Mouse (Mus musculus): Measurements from ENCODE around the gene Rbbp6. TPM values are rescaled to one million over a fixed set of nuclear protein-coding genes. Genes with fewer than 3 reads are reported as not detected.

Gene Rbbp6
- polyA plus RNA-seq, 1 experiment from 2014 or later: 7.1 TPM

- Histone ChIP-seq H3K4me2 (ENCODE audit: low read depth, low read length) (peak overlapping the region; percentile 51), H3K4me1 (ENCODE audit: control insufficient read depth, low read depth, low read length) (no peaks in the 10 kb centered on the region; the same call in 1 of the 2 replicates), H3K9me3 (replicated peaks; ENCODE audit: control insufficient read depth, low read length) (no peaks in the 10 kb centered on the region), H3K9ac (ENCODE audit: low read depth, low read length) (no peak overlapping the region), H3K27me3 (ENCODE audit: control insufficient read depth, insufficient read depth, low read depth, low read length) (no peaks in the 10 kb centered on the region), H3K36me3 (ENCODE audit: control insufficient read depth, insufficient read depth) (no peaks in the 10 kb centered on the region), H3K27ac (ENCODE audit: low read length) (no peak overlapping the region), H3K4me3 (ENCODE audit: low read depth, low read length) (peak overlapping the region; percentile 28)
- ATAC-seq (ENCODE audit: low read depth): no peak
- WGBS (ENCODE audit: insufficient replicate concordance): 9% methylated on average over 12 of the region's 12 CpGs
Observed at GRCm38 (mm10) chr7:122940371-122941075, 25.0 kb upstream of the Rbbp6 start.

GRCm38 (mm10) chr7:122942111-122942510 is 23.4 kb upstream of the Rbbp6 start:
- Histone ChIP-seq H3K27me3 (ENCODE audit: control insufficient read depth, insufficient read depth, low read depth, low read length) (no peaks in the 10 kb centered on the region), H3K4me1 (ENCODE audit: control insufficient read depth, low read depth, low read length) (no peaks in the 10 kb centered on the region; the same call in 1 of the 2 replicates), H3K4me2 (ENCODE audit: low read depth, low read length) (no peak overlapping the region), H3K4me3 (ENCODE audit: low read depth, low read length) (no peak overlapping the region), H3K36me3 (ENCODE audit: control insufficient read depth, insufficient read depth) (no peaks in the 10 kb centered on the region), H3K9ac (ENCODE audit: low read depth, low read length) (no peak overlapping the region), H3K9me3 (replicated peaks; ENCODE audit: control insufficient read depth, low read length) (no peaks in the 10 kb centered on the region), H3K27ac (ENCODE audit: low read length) (no peak overlapping the region)
- 76% methylated on average over 8 of the region's 8 CpGs for WGBS (ENCODE audit: insufficient replicate concordance)
- ATAC-seq (ENCODE audit: low read depth): no peak

- no peaks in the 10 kb centered on the region for H3K36me3 ChIP-seq (ENCODE audit: control insufficient read depth, insufficient read depth)
- WGBS (ENCODE audit: insufficient replicate concordance): 2% methylated on average over 1 of the region's 1 CpGs
- no peak overlapping the region for H3K4me3 ChIP-seq (ENCODE audit: low read depth, low read length)
- H3K9ac ChIP-seq (ENCODE audit: low read depth, low read length): no peak overlapping the region
- H3K27ac ChIP-seq (ENCODE audit: low read length): no peak overlapping the region
- H3K4me2 ChIP-seq (ENCODE audit: low read depth, low read length): no peak overlapping the region
- no peaks in the 10 kb centered on the region for H3K9me3 ChIP-seq (replicated peaks; ENCODE audit: control insufficient read depth, low read length)
- H3K27me3 ChIP-seq (ENCODE audit: control insufficient read depth, insufficient read depth, low read depth, low read length): no peaks in the 10 kb centered on the region
- ATAC-seq (ENCODE audit: low read depth): 0 out of 2 replicates have a peak, but pooled peaks have one; percentile 13
- H3K4me1 ChIP-seq (ENCODE audit: control insufficient read depth, low read depth, low read length): no peaks in the 10 kb centered on the region; the same call in 1 of the 2 replicates
Observed at GRCm38 (mm10) chr7:122945149-122945548, 20.3 kb upstream of the Rbbp6 start.

- Histone ChIP-seq H3K9me3 (replicated peaks; ENCODE audit: control insufficient read depth, low read length) (no peaks in the 10 kb centered on the region), H3K36me3 (ENCODE audit: control insufficient read depth, insufficient read depth) (no peaks in the 10 kb centered on the region), H3K4me1 (ENCODE audit: control insufficient read depth, low read depth, low read length) (no peaks in the 10 kb centered on the region), H3K9ac (ENCODE audit: low read depth, low read length) (no peak overlapping the region), H3K4me3 (ENCODE audit: low read depth, low read length) (no peak overlapping the region), H3K27me3 (ENCODE audit: control insufficient read depth, insufficient read depth, low read depth, low read length) (no peaks in the 10 kb centered on the region), H3K27ac (ENCODE audit: low read length) (no peak overlapping the region), H3K4me2 (ENCODE audit: low read depth, low read length) (no peak overlapping the region)
- ATAC-seq (ENCODE audit: low read depth): no peak
- WGBS (ENCODE audit: insufficient replicate concordance): 48% methylated on average over 3 of the region's 3 CpGs
Observed at GRCm38 (mm10) chr7:122949268-122949667, 16.2 kb upstream of the Rbbp6 start.

GRCm38 (mm10) chr7:122951464-122951863 is 14.0 kb upstream of the Rbbp6 start:
- Histone ChIP-seq H3K4me2 (ENCODE audit: low read depth, low read length) (no peak overlapping the region), H3K4me1 (ENCODE audit: control insufficient read depth, low read depth, low read length) (peaks cover 6% of the 10 kb centered on the region; the same call in 1 of the 2 replicates), H3K36me3 (ENCODE audit: control insufficient read depth, insufficient read depth) (no peaks in the 10 kb centered on the region), H3K9ac (ENCODE audit: low read depth, low read length) (no peak overlapping the region), H3K27ac (ENCODE audit: low read length) (no peak overlapping the region), H3K4me3 (ENCODE audit: low read depth, low read length) (no peak overlapping the region), H3K27me3 (ENCODE audit: control insufficient read depth, insufficient read depth, low read depth, low read length) (no peaks in the 10 kb centered on the region), H3K9me3 (replicated peaks; ENCODE audit: control insufficient read depth, low read length) (no peaks in the 10 kb centered on the region)
- WGBS (ENCODE audit: insufficient replicate concordance): 60% methylated on average over 4 of the region's 4 CpGs
- no peak for ATAC-seq (ENCODE audit: low read depth)

- WGBS (ENCODE audit: insufficient replicate concordance): 58% methylated on average over 6 of the region's 6 CpGs
- no peaks in the 10 kb centered on the region for H3K9me3 ChIP-seq (replicated peaks; ENCODE audit: control insufficient read depth, low read length)
- ATAC-seq (ENCODE audit: low read depth): no peak
- no peak overlapping the region for H3K9ac ChIP-seq (ENCODE audit: low read depth, low read length)
- H3K27me3 ChIP-seq (ENCODE audit: control insufficient read depth, insufficient read depth, low read depth, low read length): no peaks in the 10 kb centered on the region
- H3K4me1 ChIP-seq (ENCODE audit: control insufficient read depth, low read depth, low read length): peaks cover 6% of the 10 kb centered on the region; the same call in 1 of the 2 replicates
- H3K4me2 ChIP-seq (ENCODE audit: low read depth, low read length): no peak overlapping the region
- no peaks in the 10 kb centered on the region for H3K36me3 ChIP-seq (ENCODE audit: control insufficient read depth, insufficient read depth)
- H3K27ac ChIP-seq (ENCODE audit: low read length): no peak overlapping the region
- no peak overlapping the region for H3K4me3 ChIP-seq (ENCODE audit: low read depth, low read length)
Observed at GRCm38 (mm10) chr7:122952066-122952465, 13.4 kb upstream of the Rbbp6 start.

DNA sequence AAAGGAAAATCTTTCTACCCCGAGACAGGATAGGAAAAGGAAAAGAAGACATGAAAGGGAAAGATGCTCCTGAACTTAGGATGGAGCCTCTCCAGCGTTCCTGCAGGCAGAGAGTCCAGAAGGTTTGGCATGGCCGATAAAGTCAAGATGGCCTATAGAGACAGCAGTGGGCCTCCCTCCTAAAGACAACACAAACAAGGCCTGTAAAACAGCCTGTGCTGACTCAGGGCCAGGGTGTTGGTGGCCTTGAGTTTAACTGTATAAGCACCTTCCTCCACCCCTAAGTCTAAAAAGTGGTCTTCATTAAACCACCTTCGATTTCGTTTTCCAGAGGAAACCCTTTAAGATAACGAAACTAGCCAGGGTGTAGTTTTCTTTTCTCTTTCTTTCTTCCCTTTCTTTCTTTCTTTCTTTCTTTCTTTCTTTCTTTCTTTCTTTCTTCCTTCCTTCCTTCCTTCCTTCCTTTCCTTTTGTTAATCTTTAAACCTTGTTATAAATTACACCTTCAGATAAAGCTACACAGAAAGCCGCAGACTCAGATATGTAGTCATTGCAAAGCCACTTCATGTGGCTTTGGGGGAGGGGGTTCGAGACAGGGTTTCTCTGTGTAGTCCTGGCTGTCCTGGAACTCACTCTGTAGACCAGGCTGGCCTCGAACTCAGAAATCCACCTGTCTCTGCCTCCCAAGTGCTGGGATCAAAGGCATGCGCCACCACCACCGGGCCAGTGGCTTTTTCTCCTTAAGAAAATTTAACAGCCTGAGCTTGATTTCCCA is 10.8 kb upstream of the Rbbp6 start:
- no peak for ATAC-seq (ENCODE audit: low read depth)
- no peak overlapping the region for H3K27ac ChIP-seq (ENCODE audit: low read length)
- H3K9me3 ChIP-seq (replicated peaks; ENCODE audit: control insufficient read depth, low read length): no peaks in the 10 kb centered on the region
- no peaks in the 10 kb centered on the region for H3K36me3 ChIP-seq (ENCODE audit: control insufficient read depth, insufficient read depth)
- 65% methylated on average over 11 of the region's 11 CpGs for WGBS (ENCODE audit: insufficient replicate concordance)
- H3K4me1 ChIP-seq (ENCODE audit: control insufficient read depth, low read depth, low read length): peaks cover 6% of the 10 kb centered on the region; the same call in 1 of the 2 replicates
- H3K4me3 ChIP-seq (ENCODE audit: low read depth, low read length): no peak overlapping the region
- peak overlapping the region; percentile 21; the same call in 1 of the 2 replicates for H3K4me2 ChIP-seq (ENCODE audit: low read depth, low read length)
- no peaks in the 10 kb centered on the region for H3K27me3 ChIP-seq (ENCODE audit: control insufficient read depth, insufficient read depth, low read depth, low read length)
- H3K9ac ChIP-seq (ENCODE audit: low read depth, low read length): no peak overlapping the region

DNA sequence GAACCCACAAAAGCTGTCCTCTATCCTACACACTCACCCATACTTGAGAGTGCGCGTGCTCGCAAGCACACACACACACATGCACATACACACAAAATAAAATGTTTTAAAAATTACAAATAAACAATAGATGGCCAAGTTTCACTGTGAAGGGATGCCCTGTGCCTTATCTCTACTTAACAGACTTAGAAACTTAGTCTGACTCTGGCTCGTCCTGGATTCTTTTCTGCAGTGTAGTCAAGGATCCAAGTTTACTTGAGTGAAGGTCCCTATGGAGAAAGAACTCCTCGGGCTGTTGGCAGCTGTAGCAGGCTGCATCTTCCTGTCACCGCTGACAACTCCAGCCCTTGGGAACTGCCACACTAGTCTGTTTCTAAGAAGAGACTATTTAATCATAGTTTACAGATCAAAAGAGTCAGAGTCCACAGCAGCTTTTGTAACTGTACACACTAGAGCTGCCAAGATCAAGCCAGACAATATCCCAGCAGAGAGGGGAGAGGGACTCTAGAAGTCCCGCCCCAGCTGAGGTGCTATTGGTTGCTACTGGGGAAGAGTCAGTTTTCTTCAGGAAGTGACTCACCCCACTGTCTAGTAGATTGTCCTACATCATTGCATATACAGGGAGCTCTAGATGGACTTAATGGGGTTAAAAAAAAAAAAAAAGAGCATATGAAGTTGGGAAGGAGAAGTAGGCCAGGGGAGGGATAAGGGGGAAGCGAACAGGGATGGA is 10.1 kb upstream of the Rbbp6 start:
- H3K4me2 ChIP-seq (ENCODE audit: low read depth, low read length): peak overlapping the region; percentile 21
- 0 out of 2 replicates have a peak overlapping the region, but pooled peaks have one; percentile 35 for H3K27ac ChIP-seq (ENCODE audit: low read length)
- no peaks in the 10 kb centered on the region for H3K27me3 ChIP-seq (ENCODE audit: control insufficient read depth, insufficient read depth, low read depth, low read length)
- peaks cover 6% of the 10 kb centered on the region; the same call in 1 of the 2 replicates for H3K4me1 ChIP-seq (ENCODE audit: control insufficient read depth, low read depth, low read length)
- H3K36me3 ChIP-seq (ENCODE audit: control insufficient read depth, insufficient read depth): no peaks in the 10 kb centered on the region
- H3K9me3 ChIP-seq (replicated peaks; ENCODE audit: control insufficient read depth, low read length): no peaks in the 10 kb centered on the region
- WGBS (ENCODE audit: insufficient replicate concordance): 58% methylated on average over 8 of the region's 8 CpGs
- H3K4me3 ChIP-seq (ENCODE audit: low read depth, low read length): no peak overlapping the region
- ATAC-seq (ENCODE audit: low read depth): peak; percentile 87
- H3K9ac ChIP-seq (ENCODE audit: low read depth, low read length): no peak overlapping the region
